Mouse (Mus musculus): ENCODE results near the gene 4930519G04Rik. TPM values are rescaled to one million over a fixed set of nuclear protein-coding genes. Genes with fewer than 3 reads are reported as not detected.
"Not testable (repeated sequence)": the region's sequence is repeated elsewhere in the genome, so short reads cannot be mapped to it uniquely, and the experiment has no call there.

The 4930519G04Rik gene
- polyA plus RNA-seq, 1 experiment from 2014 or later: not detected

GRCm38 (mm10) chr5:114908598-114909305, 55.3 kb downstream of the 4930519G04Rik start:
- no peak for DNase-seq (ENCODE audit: low spot score)

GRCm38 (mm10) chr5:114913686-114914085, 60.2 kb downstream of the 4930519G04Rik start:
- DNase-seq (ENCODE audit: low spot score): no peak

- DNase-seq (ENCODE audit: low spot score): peak; percentile 29
These were observed 61.4 kb downstream of the 4930519G04Rik start for GRCm38 (mm10) chr5:114914855-114915254.

GRCm38 (mm10) chr5:114915854-114916253, 62.4 kb downstream of the 4930519G04Rik start:
- no peak for DNase-seq (ENCODE audit: low spot score)

GRCm38 (mm10) chr5:114916777-114917176, 63.3 kb downstream of the 4930519G04Rik start:
- DNase-seq (ENCODE audit: low spot score): no peak

GRCm38 (mm10) chr5:114917357-114917756, 63.9 kb downstream of the 4930519G04Rik start:
- not testable (repeated sequence) for DNase-seq (ENCODE audit: low spot score)

- DNase-seq (ENCODE audit: low spot score): peak; percentile 83
These were observed 68.3 kb downstream of the 4930519G04Rik start for GRCm38 (mm10) chr5:114921551-114922365.

GRCm38 (mm10) chr5:114922366-114922731, 68.9 kb downstream of the 4930519G04Rik start:
- no peak for DNase-seq (ENCODE audit: low spot score)

- peak; percentile 21 for DNase-seq (ENCODE audit: low spot score)
These were observed 69.6 kb downstream of the 4930519G04Rik start, which contains the start of gene Oasl1 for GRCm38 (mm10) chr5:114922998-114923473. Gene Oasl1, plus strand, starts transcription at chr5:114923240.

GRCm38 (mm10) chr5:114926153-114926684, 72.8 kb downstream of the 4930519G04Rik start:
- DNase-seq (ENCODE audit: low spot score): no peak

- no peak for DNase-seq (ENCODE audit: low spot score)
These were observed 73.3 kb downstream of the 4930519G04Rik start for GRCm38 (mm10) chr5:114926753-114927152.

- no peak for DNase-seq (ENCODE audit: low spot score)
These were observed 78.2 kb downstream of the 4930519G04Rik start for GRCm38 (mm10) chr5:114931626-114932025.

GRCm38 (mm10) chr5:114933206-114933605, 79.7 kb downstream of the 4930519G04Rik start:
- DNase-seq (ENCODE audit: low spot score): no peak

Small RNAs within 50 kb of the gene (microRNA-seq; reads per million reads assigned to microRNA genes)
- gene Mir6240 (ENCODE audit: borderline number of aligned reads): 51.2 reads per million, percentile 39 among the genes with 10 or more reads in this experiment

Other genes starting within 250 kb of the 4930519G04Rik start
- gene Trpv4, start 195.2 kb upstream of the 4930519G04Rik start, polyA plus RNA-seq (2015; fragmentation: Nextera tagmentation; extraction: Ambion mirVana): 1.1 TPM in 2 replicates
- gene Gltp, start 162.7 kb upstream of the 4930519G04Rik start, polyA plus RNA-seq (2015; fragmentation: Nextera tagmentation; extraction: Ambion mirVana): 134 and 147 TPM in 2 replicates
- gene Tchp, start 145.9 kb upstream of the 4930519G04Rik start, polyA plus RNA-seq (2015; fragmentation: Nextera tagmentation; extraction: Ambion mirVana): 9.8 and 10.8 TPM in 2 replicates
- 80.3 and 86.3 TPM in 2 replicates for gene Ankrd13a, start 79.0 kb upstream of the 4930519G04Rik start, polyA plus RNA-seq (2015; fragmentation: Nextera tagmentation; extraction: Ambion mirVana)
- gene Git2, start 78.1 kb upstream of the 4930519G04Rik start, polyA plus RNA-seq (2015; fragmentation: Nextera tagmentation; extraction: Ambion mirVana): 72.3 and 75.1 TPM in 2 replicates
- gene 1500011B03Rik, start 30.2 kb upstream of the 4930519G04Rik start, polyA plus RNA-seq (2015; fragmentation: Nextera tagmentation; extraction: Ambion mirVana): 119 and 139 TPM in 2 replicates
- gene Gm9936, start 5.0 kb downstream of the 4930519G04Rik start, polyA plus RNA-seq (2015; fragmentation: Nextera tagmentation; extraction: Ambion mirVana): not detected in 2 replicates
- 77.9 and 95.8 TPM in 2 replicates for gene Oasl2, start 43.3 kb downstream of the 4930519G04Rik start, polyA plus RNA-seq (2015; fragmentation: Nextera tagmentation; extraction: Ambion mirVana)
- 5.0 and 6.3 TPM in 2 replicates for gene Oasl1, start 69.6 kb downstream of the 4930519G04Rik start, polyA plus RNA-seq (2015; fragmentation: Nextera tagmentation; extraction: Ambion mirVana)
- 58.5 and 69.2 TPM in 2 replicates for gene 2210016L21Rik, start 88.5 kb downstream of the 4930519G04Rik start, polyA plus RNA-seq (2015; fragmentation: Nextera tagmentation; extraction: Ambion mirVana)
- 1.3 and 1.6 TPM in 2 replicates for gene Hnf1a, start 117.4 kb downstream of the 4930519G04Rik start, polyA plus RNA-seq (2015; fragmentation: Nextera tagmentation; extraction: Ambion mirVana)
- gene Sppl3, start 157.5 kb downstream of the 4930519G04Rik start, polyA plus RNA-seq (2015; fragmentation: Nextera tagmentation; extraction: Ambion mirVana): 15.2 and 22.3 TPM in 2 replicates
- gene Gm10401, start 244.6 kb downstream of the 4930519G04Rik start, polyA plus RNA-seq (2015; fragmentation: Nextera tagmentation; extraction: Ambion mirVana): 26.4 and 27.2 TPM in 2 replicates